Mouse (Mus musculus) forebrain, embryonic 12.5 days (tissue): ENCODE data around the gene Rftn1. TPM values are rescaled to one million over a fixed set of nuclear protein-coding genes. Genes with fewer than 3 reads are reported as not detected.

ENCODE experiments used
- ATAC-seq: fragments of 200-750 bp; cut with Nextera tagmentation; 2 replicates; pipeline ENCODE4 v1.8.0; 2017; ENCODE audit warnings: moderate TSS enrichment; ENCODE audit not compliant: low FRiP score
- H3K27ac ChIP-seq: fragments of 300-500 bp; sonication (generic); 2 replicates; pipeline ENCODE4 v1.5.1; 2016; ENCODE audit warnings: mild to moderate bottlenecking
- H3K27me3 ChIP-seq: fragments of 300-500 bp; sonication (generic); 2 replicates; pipeline ENCODE4 v1.6.1; 2016; ENCODE audit warnings: mild to moderate bottlenecking
- H3K36me3 ChIP-seq: fragments of 300-500 bp; sonication (generic); replicated peaks from 2 replicates; pipeline ENCODE4 v1.6.1; 2016; ENCODE audit warnings: mild to moderate bottlenecking
- H3K4me1 ChIP-seq: fragments of 300-500 bp; sonication (generic); 2 replicates; pipeline ENCODE4 v1.6.1; 2016
- H3K4me2 ChIP-seq: fragments of 300-500 bp; sonication (generic); 2 replicates; pipeline ENCODE4 v1.6.1; 2016; ENCODE audit warnings: mild to moderate bottlenecking, moderate library complexity
- H3K4me3 ChIP-seq: fragments of 300-500 bp; sonication (generic); replicated peaks from 2 replicates; pipeline ENCODE4 v1.5.1; 2016; ENCODE audit warnings: mild to moderate bottlenecking
- H3K9ac ChIP-seq: fragments of 300-500 bp; sonication (generic); 2 replicates; pipeline ENCODE4 v1.6.1; 2016; ENCODE audit warnings: mild to moderate bottlenecking
- H3K9me3 ChIP-seq: fragments of 300-500 bp; sonication (generic); 2 replicates; pipeline ENCODE4 v1.6.1; 2016
- WGBS: fragments of 180-500 bp; shearing (Covaris S2); methylation state at CpG from one replicate; pipeline ENCODE4 v1.1.7; 2016; 5-methylcytosine and 5-hydroxymethylcytosine counted together
- polyA plus RNA-seq: library from polyadenylated mRNA; unstranded; fragments of >200 nt; fragmentation: Nextera tagmentation; extraction: Ambion mirVana; gene quantifications from 2 replicates; pipeline ENCODE4 v1.2.1, GENCODE M21; 2016

Gene Rftn1
- polyA plus RNA-seq, 1 experiment from 2014 or later, result 13.4 TPM

- H3K36me3 ChIP-seq, result no peaks in the 10 kb centered on the region
- no peaks in the 10 kb centered on the region for H3K9me3 ChIP-seq
- no peak overlapping the region for H3K4me3 ChIP-seq
- H3K27ac ChIP-seq, result no peak overlapping the region
- peaks cover 3% of the 10 kb centered on the region; the same call in 1 of the 2 replicates for H3K4me1 ChIP-seq
- no peak overlapping the region for H3K9ac ChIP-seq
- H3K27me3 ChIP-seq, result no peaks in the 10 kb centered on the region
- no peak for ATAC-seq
- WGBS, result 92% methylated on average over 10 of the region's 10 CpGs
- H3K4me2 ChIP-seq, result no peak overlapping the region
These were observed 55.0 kb downstream of the Rftn1 start for GRCm38 (mm10) chr17:50135466-50135865.

GRCm38 (mm10) chr17:50131698-50132097, 58.8 kb downstream of the Rftn1 start:
- no peak for ATAC-seq
- Histone ChIP-seq H3K4me1 (peaks cover 18% of the 10 kb centered on the region; the same call in 1 of the 2 replicates), H3K27ac (no peak overlapping the region), H3K4me3 (no peak overlapping the region), H3K9ac (no peak overlapping the region), H3K4me2 (no peak overlapping the region), H3K27me3 (0 out of 2 replicates have a peak, but pooled peaks cover 4% of the 10 kb centered on the region), H3K36me3 (no peaks in the 10 kb centered on the region), H3K9me3 (no peaks in the 10 kb centered on the region)
- 70% methylated on average over 4 of the region's 4 CpGs for WGBS

- H3K4me2 ChIP-seq, result no peak overlapping the region
- no peaks in the 10 kb centered on the region for H3K36me3 ChIP-seq
- no peak overlapping the region for H3K4me3 ChIP-seq
- no peak overlapping the region for H3K27ac ChIP-seq
- WGBS, result 90% methylated on average over 4 of the region's 4 CpGs
- peaks cover 23% of the 10 kb centered on the region for H3K4me1 ChIP-seq
- no peak for ATAC-seq
- H3K27me3 ChIP-seq, result 0 out of 2 replicates have a peak, but pooled peaks cover 4% of the 10 kb centered on the region
- no peaks in the 10 kb centered on the region for H3K9me3 ChIP-seq
- H3K9ac ChIP-seq, result no peak overlapping the region
These were observed 60.1 kb downstream of the Rftn1 start for GRCm38 (mm10) chr17:50130421-50130820.

DNA sequence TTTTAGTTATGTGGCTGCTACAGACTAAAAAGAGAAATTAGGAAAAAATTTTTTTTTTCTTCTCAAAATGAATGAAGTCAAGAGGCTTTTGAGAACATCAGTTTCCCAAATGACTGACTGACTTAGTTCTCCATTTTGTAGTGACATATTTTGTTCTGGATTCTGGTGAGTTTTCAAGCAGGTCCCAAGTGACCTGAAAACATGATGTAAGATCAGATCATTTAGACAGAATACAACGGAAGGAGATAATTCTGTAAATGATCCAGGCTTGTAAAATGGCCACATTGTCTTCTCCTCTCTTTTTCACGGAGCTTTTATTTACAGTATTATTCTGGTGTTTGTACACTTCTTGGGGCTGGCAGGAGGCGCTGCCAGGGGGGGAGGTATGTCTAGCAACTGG, 62.1 kb downstream of the Rftn1 start:
- no peak overlapping the region for H3K27ac ChIP-seq
- no peaks in the 10 kb centered on the region for H3K36me3 ChIP-seq
- no peaks in the 10 kb centered on the region for H3K9me3 ChIP-seq
- H3K4me3 ChIP-seq, result no peak overlapping the region
- no peak overlapping the region for H3K4me2 ChIP-seq
- H3K27me3 ChIP-seq, result 0 out of 2 replicates have a peak, but pooled peaks cover 4% of the 10 kb centered on the region
- no peak overlapping the region for H3K9ac ChIP-seq
- peaks cover 23% of the 10 kb centered on the region for H3K4me1 ChIP-seq
- ATAC-seq, result no peak
- 53% methylated on average over 3 of the region's 3 CpGs for WGBS

GRCm38 (mm10) chr17:50127045-50127813, 63.2 kb downstream of the Rftn1 start:
- 79% methylated on average over 9 of the region's 9 CpGs for WGBS
- Histone ChIP-seq H3K36me3 (no peaks in the 10 kb centered on the region), H3K4me2 (no peak overlapping the region), H3K4me3 (no peak overlapping the region), H3K4me1 (peaks cover 23% of the 10 kb centered on the region), H3K9ac (no peak overlapping the region), H3K9me3 (no peaks in the 10 kb centered on the region), H3K27ac (no peak overlapping the region), H3K27me3 (0 out of 2 replicates have a peak, but pooled peaks cover 4% of the 10 kb centered on the region)
- ATAC-seq, result no peak

DNA sequence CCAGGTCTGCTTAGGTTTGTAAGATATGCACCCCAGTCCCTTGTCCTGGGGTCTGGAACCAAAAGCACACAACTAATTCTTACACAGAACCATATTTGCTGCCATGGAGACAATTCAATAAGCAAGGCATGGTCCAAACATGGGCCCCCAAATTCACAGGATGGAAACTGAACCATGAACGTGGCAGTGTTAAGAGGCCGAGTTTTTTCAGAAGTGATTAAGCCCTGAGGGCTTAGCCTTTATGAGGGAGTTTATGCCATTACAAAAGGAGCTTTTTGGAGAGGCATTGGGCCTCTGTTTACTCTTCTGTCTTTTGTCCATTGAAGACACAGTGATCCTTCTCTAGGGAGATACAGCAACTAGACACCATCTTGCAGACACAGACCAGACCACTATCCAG, 63.9 kb downstream of the Rftn1 start:
- Histone ChIP-seq H3K9me3 (no peaks in the 10 kb centered on the region), H3K36me3 (no peaks in the 10 kb centered on the region), H3K4me3 (no peak overlapping the region), H3K27ac (no peak overlapping the region), H3K9ac (no peak overlapping the region), H3K4me1 (peaks cover 23% of the 10 kb centered on the region), H3K4me2 (no peak overlapping the region), H3K27me3 (0 out of 2 replicates have a peak, but pooled peaks cover 4% of the 10 kb centered on the region)
- WGBS, result 5% methylated on average over 2 of the region's 2 CpGs
- no peak for ATAC-seq

GRCm38 (mm10) chr17:50125900-50126299, 64.6 kb downstream of the Rftn1 start:
- H3K9ac ChIP-seq, result no peak overlapping the region
- peaks cover 23% of the 10 kb centered on the region for H3K4me1 ChIP-seq
- no peak overlapping the region for H3K4me2 ChIP-seq
- 85% methylated on average over 5 of the region's 5 CpGs for WGBS
- no peak overlapping the region for H3K4me3 ChIP-seq
- 0 out of 2 replicates have a peak, but pooled peaks cover 4% of the 10 kb centered on the region for H3K27me3 ChIP-seq
- no peak for ATAC-seq
- no peak overlapping the region for H3K27ac ChIP-seq
- no peaks in the 10 kb centered on the region for H3K9me3 ChIP-seq
- no peaks in the 10 kb centered on the region for H3K36me3 ChIP-seq

DNA sequence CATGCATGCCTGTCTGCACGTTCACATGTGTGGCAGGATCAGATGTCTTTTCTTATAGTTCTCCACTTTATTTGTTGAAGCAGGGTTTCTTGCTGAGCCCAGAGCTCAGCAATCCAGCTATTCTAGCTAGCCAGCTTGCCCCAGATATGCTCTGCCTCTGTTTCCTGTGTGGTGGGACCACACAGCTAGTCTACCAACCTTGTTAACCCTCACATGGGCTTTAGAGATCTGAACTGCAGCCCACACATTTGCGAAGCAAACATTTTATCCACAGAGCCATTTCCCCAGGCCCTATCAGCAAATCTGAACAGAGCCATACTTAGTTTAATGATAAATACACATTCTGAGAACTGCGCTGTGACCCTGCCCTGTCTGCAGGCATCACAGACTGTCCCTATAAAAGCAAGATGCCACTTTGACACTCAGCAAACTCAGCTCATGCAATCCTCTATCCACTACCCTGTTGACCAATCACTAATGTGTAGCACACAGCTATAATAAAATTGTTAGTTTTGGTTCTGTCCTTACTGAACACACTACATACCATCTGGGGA, 65.2 kb downstream of the Rftn1 start:
- H3K9ac ChIP-seq, result no peak overlapping the region
- no peaks in the 10 kb centered on the region for H3K9me3 ChIP-seq
- H3K27ac ChIP-seq, result no peak overlapping the region
- 0 out of 2 replicates have a peak, but pooled peaks cover 4% of the 10 kb centered on the region for H3K27me3 ChIP-seq
- H3K4me3 ChIP-seq, result no peak overlapping the region
- 88% methylated on average over 3 of the region's 3 CpGs for WGBS
- H3K4me1 ChIP-seq, result peaks cover 23% of the 10 kb centered on the region
- ATAC-seq, result no peak
- H3K4me2 ChIP-seq, result no peak overlapping the region
- no peaks in the 10 kb centered on the region for H3K36me3 ChIP-seq

DNA sequence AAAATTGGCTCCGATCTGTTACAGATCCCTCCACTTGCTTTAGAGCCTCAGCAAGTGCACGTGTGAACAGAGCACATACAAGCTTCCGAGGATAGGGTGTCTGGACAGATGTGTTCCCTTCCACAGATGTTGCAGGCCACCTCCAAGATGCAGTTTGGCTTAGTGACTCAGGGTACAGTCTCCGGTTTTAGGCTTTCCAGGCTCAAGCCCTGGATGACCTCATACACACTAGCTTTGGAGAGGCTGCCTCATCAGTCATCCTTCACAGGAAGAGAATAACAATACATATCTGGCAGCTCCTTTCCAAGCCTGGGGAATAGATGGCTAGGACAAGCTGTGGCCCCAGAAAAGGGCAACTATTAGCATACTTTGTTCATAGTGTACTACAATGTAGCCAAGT, 65.8 kb downstream of the Rftn1 start:
- H3K9ac ChIP-seq, result no peak overlapping the region
- peaks cover 23% of the 10 kb centered on the region for H3K4me1 ChIP-seq
- H3K27ac ChIP-seq, result no peak overlapping the region
- no peak for ATAC-seq
- no peak overlapping the region for H3K4me2 ChIP-seq
- no peaks in the 10 kb centered on the region for H3K27me3 ChIP-seq
- no peaks in the 10 kb centered on the region for H3K36me3 ChIP-seq
- 77% methylated on average over 4 of the region's 4 CpGs for WGBS
- H3K9me3 ChIP-seq, result no peaks in the 10 kb centered on the region
- no peak overlapping the region for H3K4me3 ChIP-seq

GRCm38 (mm10) chr17:50122555-50122954, 67.9 kb downstream of the Rftn1 start:
- Histone ChIP-seq H3K4me3 (no peak overlapping the region), H3K4me2 (no peak overlapping the region), H3K9me3 (no peaks in the 10 kb centered on the region), H3K36me3 (no peaks in the 10 kb centered on the region), H3K27ac (no peak overlapping the region), H3K27me3 (no peaks in the 10 kb centered on the region), H3K9ac (no peak overlapping the region), H3K4me1 (peaks cover 12% of the 10 kb centered on the region)
- 82% methylated on average over 8 of the region's 8 CpGs for WGBS
- ATAC-seq, result no peak

DNA sequence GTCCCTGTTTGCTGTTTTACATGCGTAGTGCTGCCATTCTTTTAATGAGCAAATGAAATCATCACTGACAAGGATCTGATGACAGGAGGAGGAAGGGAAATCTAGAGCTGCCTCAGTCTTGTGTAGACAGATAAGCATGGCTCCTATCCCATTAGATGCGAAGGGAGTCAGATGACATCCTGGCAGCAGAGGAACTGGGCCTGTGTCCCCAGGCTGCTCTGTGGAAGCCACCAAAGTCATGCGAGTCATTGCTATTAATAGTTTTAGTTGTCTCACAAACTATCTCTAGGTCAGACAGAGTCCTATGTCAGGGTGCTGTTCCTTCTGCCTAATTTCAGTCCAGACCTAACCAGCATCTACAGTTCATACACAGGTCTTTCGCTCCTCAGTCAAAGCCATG, 70.4 kb downstream of the Rftn1 start:
- Histone ChIP-seq H3K9me3 (no peaks in the 10 kb centered on the region), H3K27ac (no peak overlapping the region), H3K4me3 (no peak overlapping the region), H3K4me1 (no peaks in the 10 kb centered on the region), H3K27me3 (no peaks in the 10 kb centered on the region), H3K9ac (no peak overlapping the region), H3K4me2 (no peak overlapping the region), H3K36me3 (no peaks in the 10 kb centered on the region)
- WGBS, result 90% methylated on average over 4 of the region's 4 CpGs
- ATAC-seq, result no peak

DNA sequence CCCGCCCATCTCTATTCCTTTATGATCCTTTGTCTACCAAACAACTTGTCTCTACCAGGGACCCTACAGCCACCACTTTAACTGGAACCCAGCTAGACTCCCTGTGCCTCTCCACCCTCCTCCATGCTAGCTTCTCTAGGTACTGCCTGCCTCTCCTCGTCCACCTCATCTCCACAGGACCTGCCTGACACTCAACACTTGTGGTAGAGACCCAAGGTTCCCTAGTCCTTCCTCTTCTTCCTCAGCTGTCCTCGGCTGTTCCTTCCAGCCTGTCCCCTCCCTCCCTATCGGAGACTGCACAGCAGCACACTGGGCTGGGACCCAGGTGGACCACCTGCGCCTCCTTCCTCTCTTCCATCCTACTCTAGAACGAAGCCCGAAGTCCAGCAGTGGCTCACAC, 73.0 kb downstream of the Rftn1 start:
- Histone ChIP-seq H3K9me3 (no peaks in the 10 kb centered on the region), H3K4me3 (no peak overlapping the region), H3K4me1 (no peaks in the 10 kb centered on the region), H3K36me3 (no peaks in the 10 kb centered on the region), H3K4me2 (no peak overlapping the region), H3K27ac (no peak overlapping the region), H3K27me3 (no peaks in the 10 kb centered on the region), H3K9ac (no peak overlapping the region)
- WGBS, result 91% methylated on average over 7 of the region's 7 CpGs
- no peak for ATAC-seq

DNA sequence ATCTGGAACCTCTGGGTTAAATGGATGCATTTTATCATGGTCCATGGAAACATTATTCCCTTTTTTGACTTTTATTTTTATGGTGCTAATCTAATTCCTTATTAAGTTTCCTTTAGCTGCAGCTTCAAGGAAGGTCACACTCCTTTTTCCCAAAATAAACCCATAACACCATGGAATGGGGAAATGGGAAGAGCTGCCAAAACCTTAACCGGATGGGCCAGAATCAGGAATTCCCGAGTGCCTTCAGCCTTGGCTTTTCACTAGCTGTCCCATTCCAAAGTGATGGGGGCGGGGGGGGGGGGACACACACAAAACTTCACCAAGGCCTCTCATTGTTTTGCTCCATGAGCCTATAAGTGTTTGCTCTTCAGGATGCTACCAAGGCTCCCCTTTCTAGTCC, 73.5 kb downstream of the Rftn1 start:
- no peak overlapping the region for H3K27ac ChIP-seq
- H3K4me3 ChIP-seq, result no peak overlapping the region
- H3K27me3 ChIP-seq, result no peaks in the 10 kb centered on the region
- WGBS, result 82% methylated on average over 3 of the region's 3 CpGs
- H3K4me2 ChIP-seq, result no peak overlapping the region
- no peaks in the 10 kb centered on the region for H3K4me1 ChIP-seq
- no peaks in the 10 kb centered on the region for H3K9me3 ChIP-seq
- H3K36me3 ChIP-seq, result no peaks in the 10 kb centered on the region
- no peak overlapping the region for H3K9ac ChIP-seq
- no peak for ATAC-seq
